Comparison of ENCODE assay signal across 9 mouse cellular contexts in genomic region chr12:32245566-32246233, GRCm38 (mm10). TPM values are rescaled to one million over a fixed set of nuclear protein-coding genes. Genes with fewer than 3 reads are reported as not detected.
DNase-seq lines count a peak whose midpoint lies in the region; ATAC-seq and TF ChIP-seq lines count a peak whose summit lies in the region.
"Had no signal": no experiment of that assay in that cellular context is flagged by ENCODE, and none has a peak within 500 bp of the region (broad histone marks: within the 10 kb centered on the region; RNA-seq: fewer than 3 reads in every experiment).

No protein-coding gene starts in this region.

- H3K4me3 ChIP-seq in G1E (ENCODE audit: low read depth, low read length) = no peak overlapping the region
- H3K4me3 ChIP-seq: embryonic facial prominence, embryonic 12.5 days had no signal

- peak; percentile 27 to 43 for DNase-seq in heart, postnatal 10 days
- no peak for DNase-seq in heart, adult 11 months
- DNase-seq in 3T3-L1 (ENCODE audit: low read depth, low spot score) = peak; percentile 47
- DNase-seq in G1E (ENCODE audit: low spot score) = peak; percentile 21
- peak; percentile 13 for DNase-seq in cerebellum, adult 9-11 months
- DNase-seq in kidney, postnatal 36 days = peak; percentile 19 to 73
- peak; percentile 31 to 59 for DNase-seq in natural killer cell, adult 2 months (ENCODE audit: low spot score in 2 of 2)
- no peak for DNase-seq in Muller cell, postnatal 12 days (ENCODE audit: inconsistent ontology term)

- no peaks in the 10 kb centered on the region for H3K36me3 ChIP-seq in G1E (replicated peaks)
- H3K36me3 ChIP-seq: embryonic facial prominence, embryonic 12.5 days had no signal

- H3K27me3 ChIP-seq in G1E (ENCODE audit: insufficient read depth, low read length) = 0 out of 2 replicates have a peak, but pooled peaks cover 2% of the 10 kb centered on the region
- H3K27me3 ChIP-seq: embryonic facial prominence, embryonic 12.5 days had no signal

- TF ChIP-seq CTCF in G1E (IDR thresholded peaks at IDR 0.05; ENCODE audit: low read depth, low read length) = no peak

- intact Hi-C loops in heart, postnatal 10 days (cut with DNase I) = loop anchor here (1.0 to 2.0 kb wide), 2 partner anchors 101 to 278 kb away; no protein-coding TSS in a partner anchor

- H3K4me1 ChIP-seq in G1E (ENCODE audit: insufficient read depth, low read depth, low read length) = peaks cover 6% of the 10 kb centered on the region; the same call in 1 of the 2 replicates
- H3K4me1 ChIP-seq: embryonic facial prominence, embryonic 12.5 days had no signal

- peaks cover 6% of the 10 kb centered on the region; the same call in 1 of the 2 replicates for H3K9me3 ChIP-seq in G1E (replicated peaks)
- H3K9me3 ChIP-seq: embryonic facial prominence, embryonic 12.5 days had no signal

- no peak for ATAC-seq in G1E (ENCODE audit: extremely low read depth, insufficient number of reproducible peaks, low FRiP score, poor library complexity, severe bottlenecking)

RNA-seq across cellular contexts. Expression of gene Pik3cg, which starts 37.2 kb away (rescaled TPM):
- 1 to 10 TPM; 2.1 to 2.6 TPM for total RNA-seq in heart, postnatal 10 days (2021)
- total RNA-seq in G1E (2014; fragmentation: Nextera tagmentation) = 51.9 and 56.2 TPM in 2 replicates
- 41.7 and 42.4 TPM in 2 replicates for total RNA-seq in G1E (2017)
- 2.2 and 4.0 TPM in 2 replicates for polyA plus RNA-seq in G1E (2012)

Comparison
In these comparisons a context has a peak if more than half of its experiments do, and no peak if none do; other contexts are left out.
1. DNase-seq: peak in heart, postnatal 10 days (2 of 2), 3T3-L1 (single experiment), G1E (single experiment), cerebellum, adult 9-11 months (single experiment), kidney, postnatal 36 days (2 of 2) and natural killer cell, adult 2 months (2 of 2); none in heart, adult 11 months (single experiment) and Muller cell, postnatal 12 days (single experiment).
2. RNA of gene Pik3cg, which starts 37.2 kb away (total RNA-seq): 41.7 to 56.2 TPM in G1E; 2.1 to 2.6 TPM in heart, postnatal 10 days; every median in the first group is over 10 times any median in the second.